Mouse (Mus musculus) MEL (cell line): Measurements from ENCODE around the gene Rplp2. TPM values are rescaled to one million over a fixed set of nuclear protein-coding genes. Genes with fewer than 3 reads are reported as not detected.
A peak's percentile ranks its signal among the peaks of the same experiment; 100 is the strongest.

ENCODE experiments used
- DNase-seq: peaks from one replicate; pipeline ENCODE4 v3.0.0; 2011; ENCODE audit warnings: low read depth, low spot score
- H3K27ac ChIP-seq: 2 replicates; pipeline ENCODE4 v1.5.1; 2012; ENCODE audit warnings: low read depth, mild to moderate bottlenecking, control low read depth, low read length, moderate library complexity; ENCODE audit not compliant: control insufficient read depth
- H3K27me3 ChIP-seq, 2 experiments: fragments of 150-350 bp in 1 of 2; sonication (generic) in 1 of 2; 2 replicates each; pipeline ENCODE4 v1.6.1; 2012; ENCODE audit warnings: low read length in 2 of 2, mild to moderate bottlenecking in 2 of 2, improper control_type of control experiment in 1 of 2, moderate library complexity in 1 of 2; ENCODE audit not compliant: insufficient read depth in 2 of 2, control insufficient read depth in 1 of 2
- H3K36me3 ChIP-seq, 2 experiments: 2 replicates each; pipeline ENCODE4 v1.6.1; 2012 to 2014; ENCODE audit warnings: low read length in 2 of 2, improper control_type of control experiment in 1 of 2, inconsistent platforms in 1 of 2, mild to moderate bottlenecking in 1 of 2; ENCODE audit not compliant: insufficient read depth in 2 of 2, control insufficient read depth in 1 of 2
- H3K4me1 ChIP-seq, 2 experiments: fragments of 150-350 bp in 1 of 2; sonication (generic) in 1 of 2; 2 replicates each; pipeline ENCODE4 v1.6.1; 2012; ENCODE audit warnings: low read length in 2 of 2, improper control_type of control experiment in 1 of 2, mild to moderate bottlenecking in 1 of 2; ENCODE audit not compliant: insufficient read depth in 2 of 2, control insufficient read depth in 1 of 2
- H3K4me3 ChIP-seq, 2 experiments: fragments of 150-350 bp in 1 of 2; sonication (generic) in 1 of 2; 2 replicates each; pipeline ENCODE4 v1.5.1; 2012; ENCODE audit warnings: low read depth in 2 of 2, low read length in 2 of 2, mild to moderate bottlenecking in 2 of 2, moderate library complexity in 2 of 2, control low read depth in 1 of 2, improper control_type of control experiment in 1 of 2; ENCODE audit not compliant: control insufficient read depth in 1 of 2, insufficient read depth in 1 of 2
- H3K79me2 ChIP-seq: 2 replicates; pipeline ENCODE4 v1.6.1; 2012; ENCODE audit warnings: mild to moderate bottlenecking, low read length, moderate library complexity; ENCODE audit not compliant: control insufficient read depth, poor library complexity, insufficient read depth
- H3K9ac ChIP-seq: 2 replicates; pipeline ENCODE4 v1.6.1; 2012; ENCODE audit warnings: low read depth, mild to moderate bottlenecking, control low read depth, low read length, moderate library complexity; ENCODE audit not compliant: control insufficient read depth, poor library complexity, severe bottlenecking
- H3K9me3 ChIP-seq: fragments of 150-350 bp; sonication (generic); replicated peaks from 2 replicates; pipeline ENCODE4 v1.6.1; 2012; ENCODE audit warnings: mild to moderate bottlenecking, low read length, improper control_type of control experiment, moderate library complexity; ENCODE audit not compliant: insufficient read depth
- BHLHE40 ChIP-seq: IDR thresholded peaks from 2 replicates; pipeline ENCODE4 v1.6.1; 2012; ENCODE audit warnings: low read depth, mild to moderate bottlenecking, inconsistent platforms, low read length, improper control_type of control experiment, borderline replicate concordance
- ELF1 ChIP-seq: IDR thresholded peaks from 2 replicates; pipeline ENCODE4 v1.6.1; 2014; ENCODE audit warnings: low read depth, mild to moderate bottlenecking, inconsistent platforms, low read length, improper control_type of control experiment, moderate library complexity
- EP300 ChIP-seq, 2 experiments: IDR thresholded peaks; 2 replicates each; pipeline ENCODE4 v1.6.1; 2011; ENCODE audit warnings: improper control_type of control experiment in 2 of 2, low read length in 2 of 2, low read depth in 1 of 2, mild to moderate bottlenecking in 1 of 2
- ETS1 ChIP-seq: IDR thresholded peaks from 2 replicates; pipeline ENCODE4 v1.6.1; 2012; ENCODE audit warnings: low read depth, mild to moderate bottlenecking, inconsistent platforms, low read length, improper control_type of control experiment, moderate library complexity
- KAT2A ChIP-seq: conservative IDR thresholded peaks from 2 replicates; pipeline ENCODE4 v1.6.1; 2012; ENCODE audit warnings: low read depth, low read length, improper control_type of control experiment, inconsistent platforms
- MAFK ChIP-seq: IDR thresholded peaks from 2 replicates; pipeline ENCODE4 v1.6.1; 2011; ENCODE audit warnings: low read depth, mild to moderate bottlenecking, low read length, improper control_type of control experiment, borderline replicate concordance
- MAZ ChIP-seq: IDR thresholded peaks from 2 replicates; pipeline ENCODE4 v1.6.1; 2012; ENCODE audit warnings: low read depth, mild to moderate bottlenecking, inconsistent platforms, low read length, improper control_type of control experiment
- MEF2A ChIP-seq: IDR thresholded peaks from 2 replicates; pipeline ENCODE4 v1.6.1; 2014; ENCODE audit warnings: low read depth, mild to moderate bottlenecking, inconsistent platforms, low read length, improper control_type of control experiment; ENCODE audit not compliant: poor library complexity, insufficient replicate concordance, severe bottlenecking; ENCODE audit errors: extremely low read depth
- MXI1 ChIP-seq: IDR thresholded peaks from 2 replicates; pipeline ENCODE4 v1.6.1; 2011; ENCODE audit warnings: mild to moderate bottlenecking, low read depth, low read length, improper control_type of control experiment
- MYB ChIP-seq: IDR thresholded peaks from 2 replicates; pipeline ENCODE4 v1.6.1; 2011; ENCODE audit warnings: mild to moderate bottlenecking, low read depth, low read length, improper control_type of control experiment
- MYC ChIP-seq: IDR thresholded peaks from 2 replicates; pipeline ENCODE4 v1.6.1; 2011; ENCODE audit warnings: low read depth, mild to moderate bottlenecking, low read length, improper control_type of control experiment, moderate library complexity
- NRF1 ChIP-seq: IDR thresholded peaks from 2 replicates; pipeline ENCODE4 v1.6.1; 2014; ENCODE audit warnings: low read depth, mild to moderate bottlenecking, inconsistent platforms, low read length, improper control_type of control experiment, moderate library complexity; ENCODE audit not compliant: poor library complexity, insufficient read depth, severe bottlenecking
- POLR2A ChIP-seq, 2 experiments: IDR thresholded peaks; 2 replicates each; pipeline ENCODE4 v1.6.1; 2011 to 2012; ENCODE audit warnings: low read length in 2 of 2, mild to moderate bottlenecking in 2 of 2, control low read depth in 1 of 2, improper control_type of control experiment in 1 of 2, low read depth in 1 of 2, moderate library complexity in 1 of 2; ENCODE audit not compliant: control insufficient read depth in 1 of 2, insufficient read depth in 1 of 2, poor library complexity in 1 of 2
- SMC3 ChIP-seq: IDR thresholded peaks from 2 replicates; pipeline ENCODE4 v1.6.1; 2011; ENCODE audit warnings: low read depth, low read length, improper control_type of control experiment
- ZKSCAN1 ChIP-seq: IDR thresholded peaks from 2 replicates; pipeline ENCODE4 v1.6.1; 2012; ENCODE audit warnings: low read depth, mild to moderate bottlenecking, inconsistent platforms, low read length, improper control_type of control experiment, moderate library complexity
- ZNF384 ChIP-seq: IDR thresholded peaks from 2 replicates; pipeline ENCODE4 v1.6.1; 2012; ENCODE audit warnings: low read depth, mild to moderate bottlenecking, inconsistent platforms, low read length, improper control_type of control experiment
- polyA plus RNA-seq, 2 experiments: library from polyadenylated mRNA; stranded (reverse) in 1 of 2; unstranded in 1 of 2; fragments of >175 nt in 1 of 2; fragments of >200 nt in 1 of 2; gene quantifications; 2 replicates each; pipeline versions ENCODE4 v1.2.1 to v1.2.4; 2012; ENCODE audit warnings: low replicate concordance in 2 of 2, low read depth in 1 of 2; ENCODE audit not compliant: insufficient read length in 2 of 2, insufficient read depth in 1 of 2, missing spikeins in 1 of 2
- total RNA-seq: library from RNA; depleted of rRNA; stranded (reverse); fragments of 300-350 nt; gene quantifications from 2 replicates; pipeline ENCODE4 v1.2.3, GENCODE M21; 2012

Gene Rplp2
- total and polyA plus RNA-seq, 3 experiments = 3,503 to 3,690 TPM; not detected in 1

GRCm38 (mm10) chr7:141468522-141469211 lies 21.5 kb downstream of the Rplp2 start (continued):
- TF ChIP-seq ETS1 (peak; percentile 93), ZKSCAN1 (no peak), POLR2A (IDR thresholded peaks at IDR 0.05; ENCODE audit: control insufficient read depth in 1 of 2, insufficient read depth in 1 of 2, low read depth in 1 of 2, low read length in 2 of 2, poor library complexity in 1 of 2) (peak in 1 of 2 experiments; percentile 64; a peak in 1 of 4 replicates)
- TF ChIP-seq, all 39 proteins: peak for 14

GRCm38 (mm10) chr7:141469352-141469751 lies 22.2 kb downstream of the Rplp2 start:
- Histone ChIP-seq H3K9me3 (no peaks in the 10 kb centered on the region), H3K9ac (peak overlapping the region; percentile 65), H3K4me1 (peaks cover 8 to 35% of the 10 kb centered on the region in 2 experiments), H3K4me3 (peak overlapping the region; percentile 39 to 87), H3K27me3 (no peaks in the 10 kb centered on the region), H3K79me2 (peaks cover 25% of the 10 kb centered on the region), H3K36me3 (peaks cover 0 to 18% of the 10 kb centered on the region in 2 experiments; a peak in 2 of 4 replicates), H3K27ac (peak overlapping the region; percentile 92)
- no peak for DNase-seq
- no peak for TF ChIP-seq MAFK
- no peak for TF ChIP-seq MXI1

- no peak overlapping the region for H3K4me3 ChIP-seq
- TF ChIP-seq POLR2A (IDR thresholded peaks at IDR 0.05; ENCODE audit: control insufficient read depth in 1 of 2, insufficient read depth in 1 of 2, low read depth in 1 of 2, low read length in 2 of 2, poor library complexity in 1 of 2) = no peak
- no peak for TF ChIP-seq SMC3
- no peak for TF ChIP-seq MAZ
- TF ChIP-seq MYB = no peak
- TF ChIP-seq ZKSCAN1 = no peak
- no peak for TF ChIP-seq MYC
- no peak for TF ChIP-seq MEF2A
- TF ChIP-seq NRF1 = no peak
- no peak for TF ChIP-seq ELF1
- TF ChIP-seq EP300 (IDR thresholded peaks at IDR 0.05; ENCODE audit: low read depth in 1 of 2, low read length in 2 of 2) = no peak
- TF ChIP-seq ZNF384 = no peak
- TF ChIP-seq KAT2A = no peak
- TF ChIP-seq BHLHE40 = no peak
- no peak overlapping the region; the same call in 1 of the 2 replicates for H3K9ac ChIP-seq
- H3K36me3 ChIP-seq = peaks cover 0 to 18% of the 10 kb centered on the region in 2 experiments; a peak in 2 of 4 replicates
- no peak for DNase-seq
- H3K9me3 ChIP-seq = no peaks in the 10 kb centered on the region
- no peaks in the 10 kb centered on the region for H3K27me3 ChIP-seq
- no peak overlapping the region for H3K27ac ChIP-seq
- H3K4me1 ChIP-seq = peaks cover 8 to 35% of the 10 kb centered on the region in 2 experiments
- peaks cover 31% of the 10 kb centered on the region for H3K79me2 ChIP-seq
These were observed 22.9 kb downstream of the Rplp2 start for GRCm38 (mm10) chr7:141469901-141470636.
